Mouse (Mus musculus): ENCODE measurements at regions not wholly inside any gene's neighbourhood (a gene's known extent, or its start where the extent isn't known, plus 50 kb on each side); places are given as distances from the start of the nearest gene placed in this dataset.

GRCm38 (mm10) chr3:21569721-21570120 lies 506.7 kb upstream of the Tbl1xr1 start:
- TF ChIP-seq CTCF (IDR thresholded peaks at IDR 0.05; ENCODE audit: low read depth) (no peak), EP300 (IDR thresholded peaks at IDR 0.05; ENCODE audit: low read depth) (no peak)

Data from heart, postnatal 0 days (tissue).